Mouse (Mus musculus) midbrain, postnatal 0 days (tissue): ENCODE results near the gene Cbr2. TPM values are rescaled to one million over a fixed set of nuclear protein-coding genes. Genes with fewer than 3 reads are reported as not detected.

Experiments
- ATAC-seq: fragments of 200-750 bp; cut with Nextera tagmentation; 2 replicates; pipeline ENCODE4 v1.8.0; 2017; ENCODE audit warnings: moderate number of reproducible peaks, mild to moderate bottlenecking, moderate TSS enrichment, moderate library complexity; ENCODE audit not compliant: low FRiP score
- DNase-seq: peaks from one replicate; pipeline ENCODE4 v3.0.0-alpha.2; 2015; ENCODE audit warnings: low spot score
- H3K27ac ChIP-seq: fragments of 300-500 bp; sonication (generic); 2 replicates; pipeline ENCODE4 v1.5.1; 2014; ENCODE audit warnings: low read depth, mild to moderate bottlenecking, low read length, mixed read lengths
- H3K27me3 ChIP-seq: fragments of 300-500 bp; sonication (generic); 2 replicates; pipeline ENCODE4 v1.6.1; 2014; ENCODE audit warnings: low read length, control low read depth, mixed read lengths; ENCODE audit not compliant: insufficient read depth
- H3K36me3 ChIP-seq: fragments of 300-500 bp; sonication (generic); 2 replicates; pipeline ENCODE4 v1.6.1; 2014; ENCODE audit warnings: low read length, control low read depth, mixed read lengths; ENCODE audit not compliant: insufficient read depth
- H3K4me1 ChIP-seq: fragments of 300-500 bp; sonication (generic); 2 replicates; pipeline ENCODE4 v1.6.1; 2014; ENCODE audit warnings: mild to moderate bottlenecking, control low read depth, antibody characterized with exemption, low read length, mixed read lengths; ENCODE audit not compliant: insufficient read depth
- H3K4me2 ChIP-seq: fragments of 300-500 bp; sonication (generic); 2 replicates; pipeline ENCODE4 v1.6.1; 2014; ENCODE audit warnings: low read depth, mild to moderate bottlenecking, low read length, mixed read lengths; ENCODE audit not compliant: poor library complexity, severe bottlenecking
- H3K4me3 ChIP-seq: fragments of 300-500 bp; sonication (generic); 2 replicates; pipeline ENCODE4 v1.5.1; 2014; ENCODE audit warnings: low read depth, mild to moderate bottlenecking, low read length, moderate library complexity
- H3K9ac ChIP-seq: fragments of 300-500 bp; sonication (generic); replicated peaks from 2 replicates; pipeline ENCODE4 v1.6.1; 2014; ENCODE audit warnings: mild to moderate bottlenecking, low read length, moderate library complexity, mixed read lengths; ENCODE audit not compliant: poor library complexity, severe bottlenecking
- H3K9me3 ChIP-seq: fragments of 300-500 bp; sonication (generic); 2 replicates; pipeline ENCODE4 v1.6.1; 2016; ENCODE audit warnings: low read length, control low read depth
- CTCF ChIP-seq: IDR thresholded peaks from 2 replicates; pipeline ENCODE4 v1.5.1; 2016; ENCODE audit warnings: antibody characterized with exemption, mild to moderate bottlenecking
- WGBS: fragments of 180-500 bp; shearing (Covaris S2); extraction: QIAGEN DNeasy Blood & Tissue Kit; methylation state at CpG from one replicate; pipeline ENCODE4 v1.1.7; 2014; 5-methylcytosine and 5-hydroxymethylcytosine counted together
- polyA plus RNA-seq: library from polyadenylated mRNA; unstranded; fragments of >200 nt; fragmentation: Nextera tagmentation; extraction: Ambion mirVana; gene quantifications from 2 replicates; pipeline ENCODE4 v1.2.1, GENCODE M21; 2015
- total RNA-seq: library from RNA; depleted of rRNA; stranded (reverse); fragments of >200 nt; gene quantifications from 2 replicates; pipeline ENCODE4 v1.2.3, GENCODE M21; 2014

Cbr2 gene
- total and polyA plus RNA-seq, 2 experiments from 2014 or later: 3.6 to 4.4 TPM

DNA sequence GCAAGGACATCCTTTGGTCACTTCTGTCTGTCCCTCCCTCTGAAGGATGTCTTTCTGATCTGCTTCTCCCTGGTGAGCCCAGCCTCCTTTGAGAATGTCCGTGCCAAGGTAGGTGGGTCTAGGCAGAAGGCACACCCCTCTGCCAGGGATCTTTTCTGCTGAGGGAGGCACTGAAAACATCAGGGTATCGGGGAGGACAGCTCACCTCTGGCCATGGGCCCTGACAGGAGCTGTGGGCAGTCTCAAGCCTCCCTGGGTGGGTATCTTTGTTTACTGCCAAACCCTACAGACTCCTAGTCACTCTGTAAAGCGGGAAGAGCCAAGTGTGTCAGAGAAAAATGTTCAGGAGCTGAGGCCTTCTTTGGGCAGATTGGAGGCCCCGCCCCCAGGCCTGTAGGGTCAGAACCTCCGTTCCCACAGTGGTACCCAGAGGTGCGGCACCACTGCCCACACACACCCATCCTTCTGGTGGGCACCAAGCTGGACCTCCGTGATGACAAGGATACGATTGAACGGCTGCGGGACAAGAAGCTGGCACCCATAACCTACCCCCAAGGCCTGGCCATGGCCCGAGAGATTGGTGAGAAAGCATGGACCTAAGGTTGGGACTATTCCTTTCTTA is 9.0 kb downstream of the Cbr2 start:
- Histone ChIP-seq H3K4me2 (peak overlapping the region; percentile 91), H3K27me3 (no peaks in the 10 kb centered on the region), H3K4me3 (peak overlapping the region; percentile 79; the same call in 1 of the 2 replicates), H3K36me3 (peaks cover 22% of the 10 kb centered on the region), H3K9ac (no peak overlapping the region), H3K9me3 (no peaks in the 10 kb centered on the region), H3K27ac (no peak overlapping the region), H3K4me1 (peaks cover 12% of the 10 kb centered on the region; the same call in 1 of the 2 replicates)
- WGBS: 86% methylated on average over 11 of the region's 11 CpGs
- no peak for DNase-seq
- no peak for TF ChIP-seq CTCF
- no peak for ATAC-seq

GRCm38 (mm10) chr11:120722067-120722630 is 9.8 kb downstream of the Cbr2 start:
- peak; percentile 29 for DNase-seq
- peak overlapping the region; percentile 91 for H3K4me2 ChIP-seq
- H3K27ac ChIP-seq: peak overlapping the region; percentile 65
- TF ChIP-seq CTCF: peak; percentile 44
- H3K36me3 ChIP-seq: peaks cover 30% of the 10 kb centered on the region
- H3K9me3 ChIP-seq: no peaks in the 10 kb centered on the region
- H3K4me1 ChIP-seq: peaks cover 12% of the 10 kb centered on the region; the same call in 1 of the 2 replicates
- no peaks in the 10 kb centered on the region for H3K27me3 ChIP-seq
- peak; percentile 15; the same call in 1 of the 2 replicates for ATAC-seq
- WGBS: 16% methylated on average over 21 of the region's 21 CpGs
- peak overlapping the region; percentile 79 for H3K4me3 ChIP-seq
- H3K9ac ChIP-seq: peak overlapping the region; percentile 93

- Histone ChIP-seq H3K4me2 (peak within 1 kb of the TSS; percentile 91), H3K4me3 (peak within 1 kb of the TSS; percentile 79), H3K4me1 (peaks cover 8% of the 10 kb centered on the region; the same call in 1 of the 2 replicates), H3K27me3 (no peaks in the 10 kb centered on the region), H3K9me3 (no peaks in the 10 kb centered on the region), H3K9ac (peak within 1 kb of the TSS; percentile 93), H3K27ac (peak within 1 kb of the TSS; percentile 65), H3K36me3 (peaks cover 31% of the 10 kb centered on the region)
- peak; percentile 85 for DNase-seq
- ATAC-seq: peak; percentile 87
- no peak for TF ChIP-seq CTCF
- WGBS: under 1% methylated on average over 56 of the region's 90 CpGs
Measured at GRCm38 (mm10) chr11:120721124-120722066, 10.5 kb downstream of the Cbr2 start, which contains the start of gene Rac3. Gene Rac3 (plus strand): TSS chr11:120721470.

GRCm38 (mm10) chr11:120720450-120720849 is 11.5 kb downstream of the Cbr2 start:
- H3K4me3 ChIP-seq: peak overlapping the region; percentile 79
- peak; percentile 97 for TF ChIP-seq CTCF
- ATAC-seq: peak; percentile 38
- peak overlapping the region; percentile 93 for H3K9ac ChIP-seq
- H3K4me2 ChIP-seq: peak overlapping the region; percentile 91
- H3K4me1 ChIP-seq: peaks cover 8% of the 10 kb centered on the region; the same call in 1 of the 2 replicates
- no peaks in the 10 kb centered on the region for H3K9me3 ChIP-seq
- no peaks in the 10 kb centered on the region for H3K27me3 ChIP-seq
- peak; percentile 94 for DNase-seq
- H3K27ac ChIP-seq: peak overlapping the region; percentile 65
- 9% methylated on average over 17 of the region's 17 CpGs for WGBS
- H3K36me3 ChIP-seq: peaks cover 33% of the 10 kb centered on the region

DNA sequence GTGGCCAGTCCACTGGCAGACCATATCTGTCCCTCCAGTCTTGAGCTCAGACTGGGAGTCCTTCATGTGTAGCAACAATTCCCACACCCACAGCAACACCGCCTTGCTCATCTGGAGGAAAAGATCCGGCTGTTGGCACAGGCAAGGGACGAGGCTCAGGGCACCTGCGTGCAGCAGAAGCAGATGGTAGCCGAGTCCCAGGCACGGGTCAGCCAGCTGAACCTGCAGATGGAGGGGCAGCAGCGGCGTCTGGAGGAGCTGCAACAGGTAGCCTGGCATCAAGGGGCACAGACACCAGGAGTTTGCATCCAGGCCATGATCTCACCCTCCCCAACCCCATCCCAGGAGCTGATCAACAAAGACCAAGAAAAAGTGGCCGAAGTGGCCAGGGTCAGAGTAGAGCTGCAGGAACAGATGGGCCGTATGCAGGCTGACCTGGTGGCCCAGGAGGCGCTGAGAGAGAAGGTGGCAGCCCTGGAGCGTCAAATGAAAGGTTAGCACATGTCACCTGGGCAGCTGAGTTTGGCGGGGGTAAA is 12.0 kb downstream of the Cbr2 start:
- Histone ChIP-seq H3K9me3 (no peaks in the 10 kb centered on the region), H3K9ac (0 out of 2 replicates have a peak overlapping the region, but pooled peaks have one; percentile 29), H3K4me3 (no peak overlapping the region), H3K27me3 (no peaks in the 10 kb centered on the region), H3K4me2 (no peak overlapping the region; the same call in 1 of the 2 replicates), H3K36me3 (peaks cover 35% of the 10 kb centered on the region), H3K27ac (no peak overlapping the region), H3K4me1 (peaks cover 8% of the 10 kb centered on the region; the same call in 1 of the 2 replicates)
- DNase-seq: no peak
- 86% methylated on average over 13 of the region's 13 CpGs for WGBS
- no peak for ATAC-seq
- no peak for TF ChIP-seq CTCF
